31 mouse cellular contexts compared by ENCODE assay signal in genomic region chr17:27803752-27804151, GRCm38 (mm10). TPM values are rescaled to one million over a fixed set of nuclear protein-coding genes. Genes with fewer than 3 reads are reported as not detected.
DNase-seq lines count a peak whose midpoint lies in the region; ATAC-seq and TF ChIP-seq lines count a peak whose summit lies in the region.
"Had no signal": no experiment of that assay in that cellular context is flagged by ENCODE, and none has a peak within 500 bp of the region (broad histone marks: within the 10 kb centered on the region; RNA-seq: fewer than 3 reads in every experiment).

No protein-coding gene starts in this region.

- no peak overlapping the region for H3K4me3 ChIP-seq in kidney, postnatal 0 days (replicated peaks; ENCODE audit: low read depth, low read length)
- no peak overlapping the region for H3K4me3 ChIP-seq in kidney, embryonic 16.5 days (ENCODE audit: low read length)
- H3K4me3 ChIP-seq in lung, postnatal 0 days (ENCODE audit: low read depth, low read length), result no peak overlapping the region
- H3K4me3 ChIP-seq: embryonic facial prominence, embryonic 10.5 days; embryonic facial prominence, embryonic 15.5 days; forebrain, embryonic 13.5 days; heart, embryonic 10.5 days; heart, embryonic 15.5 days; layer of hippocampus, adult 2 months; limb, embryonic 15.5 days; myocyte; neural tube, embryonic 12.5 days had no signal

- 0 out of 2 replicates have a peak, but pooled peaks have one; percentile 3 for TF ChIP-seq CTCF in kidney, postnatal 0 days (IDR thresholded peaks at IDR 0.05; ENCODE audit: low read depth)
- peak; percentile 34 for TF ChIP-seq CTCF in lung, postnatal 0 days (IDR thresholded peaks at IDR 0.05)

- peaks cover 10% of the 10 kb centered on the region; the same call in 1 of the 2 replicates for H3K4me1 ChIP-seq in kidney, postnatal 0 days (replicated peaks; ENCODE audit: insufficient read depth, low read length)
- peaks cover 24% of the 10 kb centered on the region for H3K4me1 ChIP-seq in kidney, embryonic 16.5 days (ENCODE audit: insufficient read depth, low read length)
- peaks cover 20% of the 10 kb centered on the region; the same call in 1 of the 2 replicates for H3K4me1 ChIP-seq in lung, postnatal 0 days (ENCODE audit: insufficient read depth, low read depth, low read length)

- no peak for TF ChIP-seq EP300 in lung, postnatal 0 days (IDR thresholded peaks at IDR 0.05)

- H3K9me3 ChIP-seq in kidney, postnatal 0 days (replicated peaks; ENCODE audit: low read length), result no peaks in the 10 kb centered on the region
- no peaks in the 10 kb centered on the region for H3K9me3 ChIP-seq in kidney, embryonic 16.5 days (ENCODE audit: low read length)
- H3K9me3 ChIP-seq in lung, postnatal 0 days (ENCODE audit: low read length), result no peaks in the 10 kb centered on the region
- H3K9me3 ChIP-seq: embryonic facial prominence, embryonic 10.5 days; embryonic facial prominence, embryonic 15.5 days; forebrain, embryonic 13.5 days; heart, embryonic 10.5 days; heart, embryonic 15.5 days; limb, embryonic 15.5 days; neural tube, embryonic 12.5 days had no signal

- H3K9ac ChIP-seq in kidney, postnatal 0 days (ENCODE audit: low read depth, low read length), result no peak overlapping the region
- H3K9ac ChIP-seq in kidney, embryonic 16.5 days (replicated peaks; ENCODE audit: low read length), result no peak overlapping the region
- no peak overlapping the region for H3K9ac ChIP-seq in lung, postnatal 0 days (replicated peaks; ENCODE audit: low read depth)
- H3K9ac ChIP-seq: embryonic facial prominence, embryonic 15.5 days; forebrain, embryonic 13.5 days; heart, embryonic 15.5 days; limb, embryonic 15.5 days; neural tube, embryonic 12.5 days had no signal

- WGBS in kidney, postnatal 0 days, result 78% methylated on average over 4 of the region's 4 CpGs
- WGBS in kidney, embryonic 16.5 days, result 86% methylated on average over 4 of the region's 4 CpGs
- WGBS in lung, postnatal 0 days, result 67% methylated on average over 4 of the region's 4 CpGs

- no peak overlapping the region for H3K4me2 ChIP-seq in kidney, postnatal 0 days (ENCODE audit: low read length)
- no peak overlapping the region for H3K4me2 ChIP-seq in kidney, embryonic 16.5 days (replicated peaks; ENCODE audit: low read depth, low read length)
- H3K4me2 ChIP-seq in lung, postnatal 0 days (replicated peaks; ENCODE audit: low read depth, low read length), result no peak overlapping the region
- H3K4me2 ChIP-seq: embryonic facial prominence, embryonic 15.5 days; forebrain, embryonic 13.5 days; heart, embryonic 15.5 days; limb, embryonic 15.5 days; midbrain, embryonic 11.5 days; neural tube, embryonic 12.5 days had no signal

- peak; percentile 60 to 87 for DNase-seq in adrenal gland, adult (ENCODE audit: inconsistent age in 2 of 2, low spot score in 1 of 2)
- no peak for DNase-seq in adrenal gland, postnatal 4 days (ENCODE audit: low spot score in 2 of 2)
- no peak for DNase-seq in kidney, postnatal 0 days (ENCODE audit: low spot score)
- DNase-seq in lung, postnatal 0 days (ENCODE audit: low spot score), result no peak
- no peak for DNase-seq in lung, postnatal 4 days
- DNase-seq in cerebellum, postnatal 36 days, result no peak
- no peak for DNase-seq in thymus, adult 18-20 months
- DNase-seq: cerebellum, adult 2 months; cerebellum, postnatal 14 days; gastrocnemius, postnatal 25 days; heart, adult 11 months; kidney, adult 11 months; kidney, postnatal 36 days; lung, postnatal 14 days; right cerebral cortex, adult 18-20 months; spleen, adult 18-20 months; thymus, adult 2 months; thymus, postnatal 36 days had no signal

- H3K27me3 ChIP-seq in kidney, postnatal 0 days (ENCODE audit: insufficient read depth, low read length), result no peaks in the 10 kb centered on the region
- no peaks in the 10 kb centered on the region for H3K27me3 ChIP-seq in kidney, embryonic 16.5 days (ENCODE audit: insufficient read depth, low read length)
- no peaks in the 10 kb centered on the region for H3K27me3 ChIP-seq in lung, postnatal 0 days (replicated peaks; ENCODE audit: insufficient read depth, low read length)
- H3K27me3 ChIP-seq: embryonic facial prominence, embryonic 15.5 days; forebrain, embryonic 13.5 days; heart, embryonic 15.5 days; limb, embryonic 15.5 days; neural tube, embryonic 12.5 days; Patski had no signal

- no peaks in the 10 kb centered on the region for H3K36me3 ChIP-seq in kidney, postnatal 0 days (ENCODE audit: insufficient read depth, low read length)
- H3K36me3 ChIP-seq in kidney, embryonic 16.5 days (ENCODE audit: insufficient read depth, low read length), result no peaks in the 10 kb centered on the region
- H3K36me3 ChIP-seq in lung, postnatal 0 days (ENCODE audit: insufficient read depth, low read length), result no peaks in the 10 kb centered on the region
- H3K36me3 ChIP-seq: embryonic facial prominence, embryonic 10.5 days; embryonic facial prominence, embryonic 15.5 days; heart, embryonic 10.5 days; heart, embryonic 15.5 days; limb, embryonic 15.5 days; neural tube, embryonic 12.5 days had no signal

- no peak overlapping the region for H3K27ac ChIP-seq in kidney, postnatal 0 days
- no peak overlapping the region for H3K27ac ChIP-seq in kidney, embryonic 16.5 days (ENCODE audit: low read length)
- H3K27ac ChIP-seq in lung, postnatal 0 days (ENCODE audit: low read length), result no peak overlapping the region
- H3K27ac ChIP-seq: embryonic facial prominence, embryonic 10.5 days; embryonic facial prominence, embryonic 15.5 days; forebrain, embryonic 13.5 days; heart, embryonic 10.5 days; heart, embryonic 15.5 days; layer of hippocampus, adult 2 months; limb, embryonic 15.5 days; neural tube, embryonic 12.5 days had no signal

- no peak for ATAC-seq in kidney, postnatal 0 days (replicated peaks; ENCODE audit: low FRiP score, low read depth)
- ATAC-seq in kidney, embryonic 16.5 days (ENCODE audit: low FRiP score, low TSS enrichment), result no peak
- ATAC-seq in lung, postnatal 0 days, result no peak
- ATAC-seq: forebrain, embryonic 13.5 days; midbrain, embryonic 16.5 days; Patski had no signal

RNA-seq across cellular contexts. Expression of gene D17Wsu92e, which starts 16.7 kb away (rescaled TPM):
- 100 to 1,000 TPM; 127 to 130 TPM for total RNA-seq in adrenal gland, postnatal 4 days (2021)
- polyA plus RNA-seq in kidney, postnatal 0 days (2015; fragmentation: Nextera tagmentation; extraction: Ambion mirVana), result 19.6 and 20.4 TPM in 2 replicates
- 18.8 and 19.4 TPM in 2 replicates for polyA plus RNA-seq in kidney, embryonic 16.5 days (2015; fragmentation: Nextera tagmentation; extraction: Ambion mirVana)
- polyA plus RNA-seq in lung, postnatal 0 days (2015; fragmentation: Nextera tagmentation; extraction: Ambion mirVana), result 17.6 and 20.3 TPM in 2 replicates

RNA-seq across cellular contexts. Expression of gene Snrpc, which starts 34.2 kb away (rescaled TPM):
- 100 to 1,000 TPM; 115 to 124 TPM for total RNA-seq in adrenal gland, postnatal 4 days (2021)
- 258 and 263 TPM in 2 replicates for polyA plus RNA-seq in kidney, postnatal 0 days (2015; fragmentation: Nextera tagmentation; extraction: Ambion mirVana)
- 286 and 293 TPM in 2 replicates for polyA plus RNA-seq in kidney, embryonic 16.5 days (2015; fragmentation: Nextera tagmentation; extraction: Ambion mirVana)
- 172 and 185 TPM in 2 replicates for polyA plus RNA-seq in lung, postnatal 0 days (2015; fragmentation: Nextera tagmentation; extraction: Ambion mirVana)

RNA-seq across cellular contexts. Expression of gene Uhrf1bp1, which starts 52.5 kb away (rescaled TPM):
- total RNA-seq in adrenal gland, postnatal 4 days (2021), result 10 to 100 TPM; 24.5 to 24.8 TPM
- polyA plus RNA-seq in kidney, postnatal 0 days (2015; fragmentation: Nextera tagmentation; extraction: Ambion mirVana), result 3.4 and 3.6 TPM in 2 replicates
- 7.5 and 7.7 TPM in 2 replicates for polyA plus RNA-seq in kidney, embryonic 16.5 days (2015; fragmentation: Nextera tagmentation; extraction: Ambion mirVana)
- 1.5 and 1.6 TPM in 2 replicates for polyA plus RNA-seq in lung, postnatal 0 days (2015; fragmentation: Nextera tagmentation; extraction: Ambion mirVana)

Comparison
In these comparisons a context has a peak if more than half of its experiments do, and no peak if none do; other contexts are left out.
1. DNase-seq: peak in adrenal gland, adult (2 of 2); none in adrenal gland, postnatal 4 days (0 of 2), kidney, postnatal 0 days (single experiment), lung, postnatal 0 days (single experiment), lung, postnatal 4 days (0 of 2), cerebellum, postnatal 36 days (0 of 2) and thymus, adult 18-20 months (0 of 2).